Comparison of ENCODE assay signal across 16 mouse cellular contexts in the genomic region with DNA sequence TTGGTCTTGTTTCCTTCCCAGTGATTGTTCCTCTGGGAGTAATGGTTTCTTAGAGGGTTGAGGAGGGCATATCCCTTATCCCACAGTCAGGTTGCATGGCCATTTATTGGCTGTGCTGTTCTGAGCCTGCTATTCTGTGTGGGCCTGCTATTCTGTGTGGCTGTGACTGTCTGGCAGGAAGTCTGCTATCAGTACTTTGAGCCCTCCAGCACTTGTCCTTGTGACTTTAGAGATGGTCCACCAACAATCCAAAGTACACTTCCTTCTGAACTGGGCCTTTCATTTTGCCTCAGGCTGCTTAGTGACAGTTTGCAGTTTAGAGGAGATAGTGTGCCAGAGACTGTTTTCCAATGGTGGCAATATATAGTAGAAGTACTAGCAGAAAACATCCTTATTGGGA. TPM values are rescaled to one million over a fixed set of nuclear protein-coding genes. Genes with fewer than 3 reads are reported as not detected.
"Had no signal": no experiment of that assay in that cellular context is flagged by ENCODE, and none has a peak within 500 bp of the region (broad histone marks: within the 10 kb centered on the region; RNA-seq: fewer than 3 reads in every experiment).

No protein-coding gene starts in this region.

- H3K36me3 ChIP-seq: lung, embryonic 15.5 days had no signal

- H3K9ac ChIP-seq: limb, embryonic 12.5 days; liver, embryonic 14.5 days; lung, embryonic 15.5 days; neural tube, embryonic 15.5 days had no signal

- H3K4me2 ChIP-seq: limb, embryonic 12.5 days; lung, embryonic 15.5 days; neural tube, embryonic 15.5 days had no signal

- H3K4me1 ChIP-seq: limb, embryonic 12.5 days; lung, embryonic 15.5 days; midbrain, embryonic 10.5 days; neural tube, embryonic 15.5 days had no signal

- H3K27ac ChIP-seq: kidney, postnatal 0 days; limb, embryonic 12.5 days; liver, embryonic 14.5 days; lung, embryonic 15.5 days; midbrain, embryonic 10.5 days; neural tube, embryonic 15.5 days had no signal

- H3K4me3 ChIP-seq: limb, embryonic 12.5 days; lung, embryonic 15.5 days; midbrain, embryonic 10.5 days; myocyte; neural tube, embryonic 15.5 days had no signal

- H3K27me3 ChIP-seq: limb, embryonic 12.5 days; lung, embryonic 15.5 days; neural tube, embryonic 15.5 days had no signal

- H3K9me3 ChIP-seq: limb, embryonic 12.5 days; lung, embryonic 15.5 days; midbrain, embryonic 10.5 days; neural tube, embryonic 15.5 days had no signal

- DNase-seq: kidney, adult 11 months; layer of hippocampus, adult 9-11 months; layer of hippocampus, postnatal 36 days; lung, postnatal 14 days; midbrain, embryonic 14.5 days; right cerebral cortex, adult 18-20 months; right cerebral cortex, postnatal 25 days; thymus, postnatal 36 days had no signal

RNA-seq across cellular contexts. Expression of a gene that starts 18.5 kb away (rescaled TPM):
- polyA plus RNA-seq: small intestine, adult 2 months had no signal
